Mouse (Mus musculus): ENCODE data around the gene Minos1. TPM values are rescaled to one million over a fixed set of nuclear protein-coding genes. Genes with fewer than 3 reads are reported as not detected.

Minos1 gene
- polyA plus RNA-seq, 1 experiment, result 180 TPM

GRCm38 (mm10) chr4:139091478-139092355 is 39.2 kb downstream of the Minos1 start:
- H3K4me1 ChIP-seq (ENCODE audit: control insufficient read depth, insufficient read depth, low read length), result no peaks in the 10 kb centered on the region
- H3K27ac ChIP-seq (ENCODE audit: insufficient read depth, low read length), result no peak overlapping the region
- TF ChIP-seq POLR2A (IDR thresholded peaks at IDR 0.05; ENCODE audit: extremely low read depth, insufficient read depth, low read length) (no peak), CTCF (IDR thresholded peaks at IDR 0.05; ENCODE audit: extremely low read depth, insufficient read depth, low read length) (no peak)

GRCm38 (mm10) chr4:139091066-139091465 is 39.8 kb downstream of the Minos1 start:
- Histone ChIP-seq H3K4me3 (ENCODE audit: insufficient read depth, low read length) (peak overlapping the region; percentile 39; the same call in 1 of the 2 replicates), H3K4me1 (ENCODE audit: control insufficient read depth, insufficient read depth, low read length) (no peaks in the 10 kb centered on the region), H3K27ac (ENCODE audit: insufficient read depth, low read length) (no peak overlapping the region)
- no peak for TF ChIP-seq POLR2A (IDR thresholded peaks at IDR 0.05; ENCODE audit: extremely low read depth, insufficient read depth, low read length)
- no peak for TF ChIP-seq CTCF (IDR thresholded peaks at IDR 0.05; ENCODE audit: extremely low read depth, insufficient read depth, low read length)

More at GRCm38 (mm10) chr4:139091478-139092355, 39.2 kb downstream of the Minos1 start:
- peak overlapping the region; percentile 39 for H3K4me3 ChIP-seq (ENCODE audit: insufficient read depth, low read length)

- no peak for TF ChIP-seq CTCF (IDR thresholded peaks at IDR 0.05; ENCODE audit: extremely low read depth, insufficient read depth, low read length)
- no peak for TF ChIP-seq POLR2A (IDR thresholded peaks at IDR 0.05; ENCODE audit: extremely low read depth, insufficient read depth, low read length)
- H3K4me3 ChIP-seq (ENCODE audit: insufficient read depth, low read length), result peak overlapping the region; percentile 39; the same call in 1 of the 2 replicates
- H3K4me1 ChIP-seq (ENCODE audit: control insufficient read depth, insufficient read depth, low read length), result no peaks in the 10 kb centered on the region
- H3K27ac ChIP-seq (ENCODE audit: insufficient read depth, low read length), result no peak overlapping the region
These were observed 40.5 kb downstream of the Minos1 start for GRCm38 (mm10) chr4:139090303-139090940.

GRCm38 (mm10) chr4:139088982-139089671 is 41.8 kb downstream of the Minos1 start:
- TF ChIP-seq POLR2A (IDR thresholded peaks at IDR 0.05; ENCODE audit: extremely low read depth, insufficient read depth, low read length), result no peak
- no peak for TF ChIP-seq CTCF (IDR thresholded peaks at IDR 0.05; ENCODE audit: extremely low read depth, insufficient read depth, low read length)
- Histone ChIP-seq H3K4me1 (ENCODE audit: control insufficient read depth, insufficient read depth, low read length) (no peaks in the 10 kb centered on the region), H3K27ac (ENCODE audit: insufficient read depth, low read length) (no peak overlapping the region), H3K4me3 (ENCODE audit: insufficient read depth, low read length) (no peak overlapping the region)

- no peak overlapping the region for H3K4me3 ChIP-seq (ENCODE audit: insufficient read depth, low read length)
- TF ChIP-seq POLR2A (IDR thresholded peaks at IDR 0.05; ENCODE audit: extremely low read depth, insufficient read depth, low read length) (no peak), CTCF (IDR thresholded peaks at IDR 0.05; ENCODE audit: extremely low read depth, insufficient read depth, low read length) (no peak)
- no peak overlapping the region for H3K27ac ChIP-seq (ENCODE audit: insufficient read depth, low read length)
- H3K4me1 ChIP-seq (ENCODE audit: control insufficient read depth, insufficient read depth, low read length), result peaks cover under 1% of the 10 kb centered on the region; the same call in 1 of the 2 replicates
These were observed 43.9 kb downstream of the Minos1 start for GRCm38 (mm10) chr4:139086984-139087383.

GRCm38 (mm10) chr4:139086037-139086436 is 44.9 kb downstream of the Minos1 start:
- TF ChIP-seq POLR2A (IDR thresholded peaks at IDR 0.05; ENCODE audit: extremely low read depth, insufficient read depth, low read length) (no peak), CTCF (IDR thresholded peaks at IDR 0.05; ENCODE audit: extremely low read depth, insufficient read depth, low read length) (peak; percentile 82)
- no peak overlapping the region for H3K4me3 ChIP-seq (ENCODE audit: insufficient read depth, low read length)
- H3K27ac ChIP-seq (ENCODE audit: insufficient read depth, low read length), result no peak overlapping the region
- peaks cover 3% of the 10 kb centered on the region; the same call in 1 of the 2 replicates for H3K4me1 ChIP-seq (ENCODE audit: control insufficient read depth, insufficient read depth, low read length)

- TF ChIP-seq POLR2A (IDR thresholded peaks at IDR 0.05; ENCODE audit: extremely low read depth, insufficient read depth, low read length), result no peak
- TF ChIP-seq CTCF (IDR thresholded peaks at IDR 0.05; ENCODE audit: extremely low read depth, insufficient read depth, low read length), result no peak
- Histone ChIP-seq H3K27ac (ENCODE audit: insufficient read depth, low read length) (no peak overlapping the region), H3K4me1 (ENCODE audit: control insufficient read depth, insufficient read depth, low read length) (peaks cover 3% of the 10 kb centered on the region; the same call in 1 of the 2 replicates), H3K4me3 (ENCODE audit: insufficient read depth, low read length) (no peak overlapping the region)
These were observed 45.6 kb downstream of the Minos1 start for GRCm38 (mm10) chr4:139085337-139085736.

- Histone ChIP-seq H3K27ac (ENCODE audit: insufficient read depth, low read length) (no peak overlapping the region), H3K4me1 (ENCODE audit: control insufficient read depth, insufficient read depth, low read length) (peaks cover 3% of the 10 kb centered on the region; the same call in 1 of the 2 replicates), H3K4me3 (ENCODE audit: insufficient read depth, low read length) (no peak overlapping the region)
- TF ChIP-seq CTCF (IDR thresholded peaks at IDR 0.05; ENCODE audit: extremely low read depth, insufficient read depth, low read length), result no peak
- no peak for TF ChIP-seq POLR2A (IDR thresholded peaks at IDR 0.05; ENCODE audit: extremely low read depth, insufficient read depth, low read length)
These were observed 47.9 kb downstream of the Minos1 start for GRCm38 (mm10) chr4:139082790-139083564.
